Mouse (Mus musculus) A20 (cell line): ENCODE measurements at regions not wholly inside any gene's neighbourhood (a gene's known extent, or its start where the extent isn't known, plus 50 kb on each side); places are given as distances from the start of the nearest gene placed in this dataset.

ENCODE experiments used
- DNase-seq: peaks from one replicate; pipeline ENCODE4 v3.0.0-alpha.2; 2011; ENCODE audit warnings: low read depth, low spot score

DNA sequence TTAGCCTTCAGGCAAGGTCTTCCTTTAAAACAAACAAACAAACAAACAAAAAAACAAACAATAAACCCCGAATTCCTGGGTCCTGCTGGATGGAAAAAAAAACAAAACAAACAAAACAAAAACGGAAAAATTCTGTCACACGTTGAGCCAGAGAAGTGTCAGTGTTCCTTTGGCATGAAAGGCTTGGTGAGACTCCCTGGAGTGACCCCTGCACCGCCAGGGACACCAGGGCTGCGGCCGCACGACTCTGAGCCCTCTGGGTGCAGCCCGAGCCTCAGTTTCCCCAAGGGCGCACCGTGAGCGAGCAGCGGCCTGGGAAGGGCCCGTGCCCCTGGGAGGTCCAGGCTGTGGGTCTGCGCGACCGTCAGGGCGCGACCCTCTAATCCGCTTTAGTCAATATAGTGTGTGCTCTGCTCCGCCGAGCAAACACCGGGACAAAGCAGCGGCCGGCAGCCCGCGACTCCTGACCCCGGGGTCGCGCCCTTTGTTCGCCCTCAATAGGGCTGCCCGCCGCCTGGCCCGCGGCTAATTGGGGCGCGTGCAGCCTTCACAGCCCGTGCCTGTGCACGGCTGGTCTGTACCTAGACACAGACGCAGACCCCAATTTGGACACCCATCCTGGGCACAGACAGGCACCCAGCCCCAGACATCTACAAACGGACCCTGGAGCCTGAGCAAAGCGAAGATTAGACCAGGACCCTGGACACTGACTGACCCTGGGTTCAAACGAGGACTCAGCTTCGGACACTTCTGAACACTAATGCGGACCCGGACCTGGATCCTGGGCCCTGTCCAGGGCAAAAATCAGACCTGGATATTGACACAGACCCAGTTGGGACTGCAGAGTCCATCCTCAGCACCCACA, 74.0 kb upstream of the Ppara start:
- no peak for DNase-seq

DNA sequence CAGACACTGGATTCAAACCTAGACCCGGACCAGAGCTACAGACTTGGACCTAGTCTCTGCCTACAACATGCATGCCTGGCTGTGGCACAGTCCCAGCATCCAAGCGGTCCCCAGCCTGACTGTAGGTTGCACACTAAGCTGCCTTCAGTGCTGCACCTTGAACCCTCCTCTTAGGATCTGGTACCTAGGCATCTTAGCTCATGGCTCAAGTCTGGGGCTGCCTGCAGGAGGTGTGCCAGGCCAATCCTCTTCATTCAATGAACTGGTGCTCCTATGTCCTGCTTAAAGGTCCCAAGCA, 73.4 kb upstream of the Ppara start:
- no peak for DNase-seq

DNA sequence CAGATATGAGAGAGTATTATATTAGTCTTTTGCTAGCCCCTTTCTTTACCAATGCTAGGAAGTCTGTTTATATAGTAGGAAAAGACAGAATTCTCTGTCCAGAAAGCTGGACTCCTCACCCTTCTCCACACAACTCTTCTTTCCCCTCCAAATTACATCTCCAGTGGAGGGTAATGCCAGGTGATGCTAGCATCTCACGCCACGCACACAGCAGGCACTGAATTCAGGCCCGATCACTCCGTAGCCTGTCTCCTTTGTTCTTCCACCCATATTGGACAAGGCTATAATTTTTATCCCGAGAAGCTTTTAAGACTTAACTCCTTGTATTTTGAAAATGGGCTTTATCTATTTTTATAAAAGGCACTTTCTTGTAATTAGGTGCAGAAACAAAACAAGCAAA, 73.0 kb upstream of the Ppara start:
- DNase-seq, result no peak

DNA sequence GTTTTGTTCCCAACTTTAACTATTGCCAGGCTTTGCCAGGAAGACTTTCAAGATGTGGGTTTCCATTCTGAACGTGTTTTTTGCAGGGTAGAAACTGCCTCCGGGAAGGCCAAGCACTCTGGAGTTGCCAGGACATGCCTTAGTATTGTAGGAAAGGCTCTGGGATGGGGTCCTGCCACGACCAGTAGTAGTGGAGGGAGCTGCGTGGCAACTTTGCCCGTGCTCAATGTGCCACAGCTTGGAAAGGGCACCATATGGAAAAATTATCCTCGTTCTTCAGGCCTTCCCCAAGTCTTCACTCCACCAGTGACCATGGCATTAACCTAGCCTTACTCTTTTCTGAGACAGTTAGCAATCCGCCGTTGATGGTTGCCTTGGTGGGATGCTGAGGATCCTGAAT, 72.5 kb upstream of the Ppara start:
- no peak for DNase-seq

DNA sequence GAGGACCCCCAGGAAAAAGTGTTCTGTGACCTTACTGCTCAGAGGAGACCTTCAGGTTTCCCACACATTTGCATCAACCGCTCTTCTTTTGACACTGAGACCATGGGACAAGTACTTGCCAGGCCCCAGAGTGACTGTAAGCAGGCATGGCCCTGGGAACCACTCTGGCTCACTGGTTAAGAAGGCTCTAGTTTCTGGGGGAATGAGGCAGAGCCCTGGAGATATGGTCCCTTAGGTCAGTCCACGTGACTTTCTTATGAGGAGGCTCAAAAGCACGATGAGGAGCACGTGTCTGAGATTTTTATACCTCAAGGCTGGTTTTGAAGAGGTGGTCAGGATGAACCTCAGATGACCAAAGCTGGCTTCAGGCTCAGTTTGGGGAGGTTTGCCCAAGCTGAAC, 72.1 kb upstream of the Ppara start:
- no peak for DNase-seq

DNA sequence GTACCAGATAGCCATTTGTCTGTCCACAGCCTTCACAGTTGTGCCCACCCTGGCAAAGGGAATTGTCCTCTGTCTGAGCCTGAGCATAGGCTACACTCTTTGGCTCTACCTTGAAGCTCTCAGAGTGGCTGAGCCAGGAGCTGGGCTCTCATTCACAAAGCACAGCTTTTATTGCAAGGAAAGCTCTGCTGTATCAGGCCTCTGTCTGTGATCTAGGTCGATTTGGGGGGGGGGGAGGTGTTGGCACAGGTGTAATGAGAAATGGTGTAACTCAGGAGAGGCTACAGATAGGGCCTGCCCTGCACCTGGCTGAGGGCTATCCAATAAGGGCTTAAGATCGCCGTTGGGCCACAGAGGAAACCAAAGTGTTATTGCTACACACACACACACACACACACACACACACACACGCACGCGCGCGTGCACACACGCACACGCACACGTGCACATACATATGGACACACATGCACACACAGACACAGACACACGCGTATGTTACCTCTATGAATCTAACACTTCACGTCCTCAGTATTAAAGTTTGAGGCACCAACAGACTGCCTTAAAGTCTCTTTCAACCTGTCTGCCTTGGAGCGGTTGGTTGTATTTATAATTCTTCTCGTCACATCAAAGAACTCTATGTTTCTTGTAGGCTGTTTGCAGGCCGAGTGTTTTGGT, 70.9 kb upstream of the Ppara start:
- DNase-seq, result no peak

DNA sequence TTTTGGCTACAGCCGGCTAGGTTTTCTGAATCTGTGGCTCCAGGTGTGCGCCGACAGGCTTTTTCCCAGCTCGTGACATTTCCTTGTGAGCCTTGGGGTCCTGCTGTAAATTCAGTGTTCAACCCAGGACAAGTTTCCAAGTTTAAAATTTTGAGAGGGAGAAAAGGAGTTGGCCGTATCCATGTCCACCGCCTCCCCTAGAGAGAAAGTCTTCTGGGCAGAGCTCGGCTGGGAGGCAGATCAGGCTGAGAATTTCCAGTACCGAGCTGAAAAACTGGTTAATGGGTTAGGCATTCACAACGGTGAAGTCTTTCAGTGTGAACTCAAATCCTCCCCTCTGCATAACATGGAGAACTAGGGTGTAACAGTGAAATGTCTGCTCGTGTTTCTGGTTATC, 70.4 kb upstream of the Ppara start:
- no peak for DNase-seq

DNA sequence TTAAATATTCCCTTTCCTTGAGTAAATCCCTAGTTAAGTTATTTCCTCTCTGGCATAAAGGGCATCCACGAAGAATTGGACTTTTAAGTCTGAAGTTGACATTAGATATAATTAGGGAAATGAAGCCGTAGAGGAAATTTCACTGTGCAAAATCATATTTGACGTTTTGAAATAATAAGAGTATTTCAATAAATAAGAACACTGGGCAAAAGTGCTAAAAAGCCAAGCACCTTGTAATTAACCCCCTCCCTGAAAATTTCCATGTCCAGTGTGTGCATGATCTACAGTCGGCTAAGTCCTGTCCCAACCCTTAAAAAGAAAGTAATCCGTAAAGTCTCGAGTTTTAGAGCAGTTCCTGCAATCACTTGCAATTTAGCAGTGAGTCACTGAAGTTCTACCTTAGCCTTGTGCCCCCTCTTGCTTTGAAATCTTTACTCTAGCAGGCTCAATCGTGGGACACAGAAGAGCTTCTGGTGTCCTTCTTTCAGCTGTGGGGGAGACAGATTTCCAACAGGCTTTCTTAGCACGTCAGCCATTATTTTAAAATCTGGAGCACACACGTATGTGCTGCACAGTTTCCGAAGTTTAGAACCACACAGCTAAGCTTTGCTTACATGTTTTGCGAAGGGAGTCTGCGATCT, 69.5 kb upstream of the Ppara start:
- peak; percentile 48 for DNase-seq

DNA sequence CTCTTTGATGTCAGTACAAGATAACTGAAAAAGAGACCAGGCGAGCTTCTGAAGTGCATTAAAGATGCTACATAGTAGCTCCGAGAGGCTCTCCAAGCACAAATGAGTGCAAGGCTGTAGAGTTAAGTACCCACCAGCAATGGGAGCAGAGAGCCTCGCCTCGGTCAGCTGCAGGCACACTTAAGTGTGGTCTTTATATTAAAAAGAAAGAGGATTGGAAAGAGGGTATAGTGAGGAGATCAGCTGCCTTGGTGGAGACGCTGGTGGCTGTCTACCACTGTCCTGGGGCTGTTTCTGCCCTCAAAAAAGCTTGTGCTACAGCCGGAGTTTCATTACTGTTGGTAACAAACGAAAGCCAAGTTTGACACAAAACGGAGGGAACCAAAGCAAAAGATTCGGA, 68.3 kb upstream of the Ppara start:
- peak; percentile 62 for DNase-seq

DNA sequence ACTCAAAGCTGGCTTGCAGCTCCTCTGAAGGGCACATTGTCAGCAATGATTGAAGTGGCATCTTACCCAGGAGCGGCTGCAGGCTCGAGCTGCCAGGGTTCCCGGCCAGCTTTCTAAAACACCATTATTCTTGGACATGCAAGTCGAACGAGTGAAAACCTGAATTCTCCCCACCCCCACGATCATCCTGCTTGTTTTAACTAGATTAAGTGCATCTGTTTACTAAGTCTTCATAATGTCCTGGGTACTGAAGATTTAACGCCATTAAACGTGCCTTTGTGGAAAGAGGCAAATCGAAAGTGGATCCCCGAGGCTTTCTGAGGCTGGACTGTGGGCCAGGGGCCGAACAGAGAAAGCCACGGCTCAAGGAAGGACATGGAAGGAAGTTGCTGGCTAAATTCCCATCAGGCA, 67.4 kb upstream of the Ppara start:
- DNase-seq, result peak; percentile 77

DNA sequence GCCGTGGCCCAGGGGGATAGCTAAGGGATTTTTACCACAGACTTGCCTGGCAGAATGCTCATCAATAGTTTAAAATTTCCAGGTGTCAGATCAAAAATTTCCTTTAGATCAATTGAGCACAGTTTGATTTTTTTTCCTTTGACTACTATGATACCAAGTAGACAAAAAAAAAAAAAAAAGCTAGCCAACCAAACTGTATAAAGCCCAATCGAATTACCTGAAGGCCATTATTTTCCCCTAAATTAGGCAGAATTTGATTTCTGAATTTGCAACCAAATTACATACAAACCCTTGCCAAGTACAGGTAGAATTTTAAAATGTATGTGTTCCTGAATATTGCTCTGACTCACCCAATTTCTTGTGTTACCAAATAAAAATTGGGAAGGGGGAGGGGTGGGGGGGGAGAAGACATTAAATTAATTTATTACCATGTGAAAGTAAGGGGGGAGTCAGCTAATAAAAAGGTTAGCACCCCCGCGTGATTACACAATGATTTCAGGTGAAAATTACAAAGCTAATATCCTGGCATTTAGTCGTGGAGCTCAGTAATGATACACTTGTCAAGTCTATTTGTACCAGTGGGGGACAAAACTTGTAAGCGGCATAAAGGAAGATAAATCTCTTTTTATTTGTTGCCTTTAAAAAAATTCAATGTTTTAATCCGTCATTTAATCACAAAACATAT, 66.7 kb upstream of the Ppara start:
- DNase-seq, result no peak

DNA sequence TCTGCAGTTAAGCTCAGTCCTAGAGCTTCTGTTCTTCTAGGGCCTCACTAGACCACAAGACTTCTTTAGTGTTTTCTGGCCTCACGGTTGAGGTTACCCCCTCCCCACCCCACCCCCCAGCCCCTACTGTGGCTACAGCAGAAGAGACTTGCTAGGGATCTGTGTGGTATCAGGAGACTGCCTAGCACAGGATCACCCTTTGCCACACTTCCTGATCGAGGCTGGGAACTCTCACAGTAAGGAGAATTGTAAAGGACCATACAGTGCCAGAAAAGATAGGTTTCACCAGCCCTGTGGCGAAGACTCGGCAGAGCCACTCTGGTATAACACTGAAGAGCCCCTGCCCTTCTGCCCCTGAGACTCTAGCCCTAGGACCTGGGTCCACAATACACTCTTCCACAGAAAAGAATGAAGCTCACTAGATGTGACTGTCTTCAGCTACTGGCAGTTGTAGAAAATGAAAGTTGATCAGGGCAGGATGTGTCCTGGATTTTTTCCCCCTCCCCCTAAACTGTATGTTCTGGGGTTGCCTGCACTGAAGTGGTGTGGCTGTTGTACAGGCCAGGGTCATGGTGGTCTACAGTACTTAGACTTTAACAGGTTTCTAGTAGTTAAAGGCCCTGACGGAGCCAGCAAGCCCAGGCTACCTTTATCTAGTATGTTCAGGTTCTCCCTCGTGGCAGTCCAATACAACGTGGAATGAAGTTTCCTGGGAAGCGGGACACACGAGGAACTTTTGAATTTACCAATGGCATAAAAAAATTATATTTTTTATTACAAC, 65.7 kb upstream of the Ppara start:
- DNase-seq, result no peak

DNA sequence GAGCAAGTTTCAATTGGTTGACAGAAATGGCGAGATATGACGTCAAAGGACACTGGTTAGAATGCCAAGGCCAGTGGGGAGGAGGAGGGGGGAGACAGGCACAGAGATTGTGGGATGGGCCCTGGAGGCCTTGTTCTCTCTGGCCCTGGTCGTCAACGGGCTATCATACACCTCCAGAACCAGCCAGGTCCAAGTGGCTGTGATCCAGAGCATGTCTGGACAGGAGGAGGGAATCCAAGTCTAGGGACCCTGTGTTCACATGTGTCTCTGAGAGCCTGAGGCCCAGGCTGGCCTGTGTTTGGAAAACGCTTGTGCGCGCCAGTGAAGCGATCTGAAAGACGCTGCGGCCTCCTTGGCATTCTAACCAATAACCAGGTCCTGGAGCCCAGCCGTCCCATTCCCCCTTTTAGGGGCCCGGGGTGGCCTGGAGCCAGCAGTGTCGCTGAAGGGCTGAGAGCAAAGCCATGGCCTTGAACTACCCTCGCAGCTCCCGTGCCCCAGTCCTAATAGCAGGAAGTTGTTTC, 65.1 kb upstream of the Ppara start:
- no peak for DNase-seq

DNA sequence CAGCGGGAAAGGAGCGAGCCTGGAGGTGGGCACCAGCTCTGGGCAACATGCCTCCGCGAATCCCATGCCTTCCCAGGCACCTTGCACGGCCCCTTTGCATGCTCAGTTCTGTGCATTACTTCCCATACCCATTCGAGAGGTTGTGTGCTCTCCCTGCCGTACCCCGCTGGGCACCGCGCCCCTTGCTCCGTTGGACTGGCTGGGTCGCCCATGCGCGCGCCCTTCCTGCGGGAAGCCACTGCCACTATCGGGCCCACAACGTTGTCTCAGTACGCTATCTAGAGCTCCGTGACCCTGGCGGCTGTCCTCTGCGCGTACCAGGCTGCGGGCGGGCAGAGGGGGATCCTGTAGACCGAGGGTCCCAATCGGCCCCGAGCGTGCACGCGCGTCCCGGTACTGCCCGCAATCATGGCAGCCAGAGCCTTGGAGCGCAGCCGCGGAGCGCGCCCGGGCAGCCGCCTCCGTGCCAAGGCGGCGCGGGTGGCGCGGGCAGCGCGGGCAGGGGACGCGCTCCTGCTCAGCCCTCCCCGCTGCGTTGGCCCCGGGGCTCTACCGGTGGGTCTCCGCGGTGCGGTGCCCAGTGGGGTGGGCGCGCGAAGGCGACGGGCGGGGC, 64.5 kb upstream of the Ppara start:
- DNase-seq, result no peak

DNA sequence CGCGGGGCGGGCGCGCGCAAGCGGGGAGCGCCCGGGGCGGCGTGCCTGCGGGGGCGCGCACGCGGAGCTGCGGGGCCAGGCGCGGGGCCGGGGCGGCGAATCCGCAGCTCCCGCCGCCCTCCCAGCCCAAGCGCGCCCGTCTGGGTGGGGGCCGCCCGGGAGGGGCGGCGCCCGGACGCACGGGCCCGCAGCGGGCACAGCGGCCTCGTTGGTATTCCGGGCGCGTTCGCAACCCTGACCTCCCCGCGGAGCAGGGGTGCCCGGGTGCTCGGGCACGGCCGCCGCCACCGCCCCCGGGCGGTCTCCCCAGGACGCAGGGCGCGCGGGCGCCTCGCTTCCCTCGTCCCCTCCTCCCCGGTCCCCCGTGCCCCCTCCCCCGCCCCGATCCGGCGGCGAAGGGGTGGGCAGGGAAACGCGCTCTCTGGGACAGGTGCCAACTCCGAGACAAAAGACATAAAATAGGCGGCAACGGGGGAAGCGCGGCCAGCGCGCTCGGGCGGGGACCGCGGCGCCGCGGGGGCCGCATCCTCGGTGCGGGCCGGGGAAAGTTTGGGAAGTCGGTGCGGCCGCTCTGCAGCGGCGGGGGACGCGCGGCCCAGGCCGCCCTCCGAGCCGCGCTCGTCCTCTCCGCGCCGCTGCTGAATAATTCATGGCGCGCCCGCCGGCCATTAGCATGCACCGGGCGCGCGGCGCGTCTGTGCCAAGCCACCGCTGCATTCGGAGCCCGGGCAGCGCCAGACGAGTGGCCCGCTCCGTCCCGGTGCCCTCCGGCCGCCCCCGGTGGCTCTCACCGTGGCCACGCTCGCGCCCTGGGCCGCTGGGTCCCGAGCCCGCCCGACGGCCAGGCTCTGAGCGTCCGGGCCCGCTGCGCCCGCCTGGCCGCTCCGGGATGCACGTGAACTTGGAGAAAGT, 63.7 kb upstream of the Ppara start:
- no peak for DNase-seq

DNA sequence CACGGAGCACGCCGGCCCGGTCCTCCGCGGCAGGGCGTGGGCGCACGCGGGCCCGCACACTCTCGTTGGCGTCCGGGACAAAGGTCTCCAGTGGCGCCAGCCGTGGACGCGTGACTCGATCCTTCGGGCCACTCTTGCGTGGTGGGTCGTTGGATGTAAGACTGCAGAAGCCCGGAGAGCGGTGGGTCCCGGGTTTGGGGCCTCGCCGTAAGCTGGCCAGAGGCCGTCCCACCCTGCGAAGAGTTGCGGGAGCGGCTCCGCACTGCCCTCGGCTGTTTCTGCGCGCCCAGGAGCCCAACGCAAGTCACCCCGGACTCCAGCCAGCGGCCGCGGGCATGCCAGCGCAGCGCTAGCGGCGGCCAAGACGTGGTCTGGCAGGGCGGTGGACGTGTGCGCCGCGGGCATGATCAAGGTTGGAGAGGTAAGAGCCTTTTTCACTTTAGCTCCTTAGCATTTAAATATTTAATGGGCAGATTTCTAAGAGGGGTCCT, 63.0 kb upstream of the Ppara start:
- DNase-seq, result no peak

DNA sequence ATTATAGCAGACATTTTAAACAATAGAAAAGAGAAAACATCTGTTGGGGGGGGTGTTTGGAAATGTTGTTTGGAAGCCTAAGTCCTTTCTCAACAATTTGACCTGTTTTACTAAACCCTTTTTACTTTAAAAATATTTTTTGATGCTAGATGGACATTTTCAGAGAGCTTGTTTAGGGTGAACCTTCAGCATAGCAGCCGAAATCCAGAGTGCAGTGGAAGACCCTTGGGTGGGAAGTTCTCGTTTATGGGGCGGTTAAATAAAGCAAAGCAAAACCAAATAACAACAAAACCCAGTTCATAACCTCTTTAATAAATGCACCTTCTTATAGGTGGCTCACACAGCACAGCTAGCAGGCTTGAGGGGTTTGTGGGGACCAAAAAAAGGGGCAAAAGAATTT, 62.4 kb upstream of the Ppara start:
- DNase-seq, result no peak

DNA sequence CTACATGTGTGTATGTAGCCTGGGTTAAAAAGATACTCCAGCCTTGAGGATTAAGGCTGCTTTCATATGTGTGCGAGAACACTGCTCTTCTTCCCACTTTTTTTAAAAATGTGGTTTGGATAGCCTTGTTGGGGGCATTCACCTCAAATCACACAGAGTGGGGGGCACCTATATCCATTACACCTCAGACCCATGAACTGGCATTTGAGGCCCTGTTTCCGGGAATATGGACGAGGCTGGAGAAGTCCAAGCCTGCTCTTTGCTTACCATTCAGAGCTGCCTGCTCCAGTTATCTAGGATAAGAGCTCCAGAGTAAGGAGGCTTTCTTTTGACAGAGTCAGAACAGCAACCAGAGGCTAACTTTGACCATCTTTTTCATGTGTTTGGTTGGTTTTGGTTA, 61.9 kb upstream of the Ppara start:
- DNase-seq, result no peak

DNA sequence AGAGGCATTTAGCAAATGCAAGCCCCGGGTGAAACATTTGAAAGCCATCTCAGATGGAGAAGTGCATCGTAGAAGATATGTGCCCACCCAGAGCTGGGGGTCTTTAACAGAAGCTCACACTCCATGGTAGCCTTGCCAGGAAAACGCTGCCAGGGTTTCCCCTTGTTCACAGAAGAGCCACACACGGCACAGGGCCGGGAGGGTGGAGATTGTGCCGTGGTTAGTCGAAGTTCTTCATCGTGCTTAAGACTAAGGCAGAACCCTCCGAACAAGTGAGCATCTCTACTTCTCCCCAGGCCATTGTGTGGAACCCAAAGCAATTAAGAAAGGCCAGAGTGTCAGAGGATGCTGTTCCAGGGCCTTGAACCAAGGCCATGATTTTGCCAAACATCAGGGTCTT, 61.3 kb upstream of the Ppara start:
- DNase-seq, result no peak
